In the genomic region with DNA sequence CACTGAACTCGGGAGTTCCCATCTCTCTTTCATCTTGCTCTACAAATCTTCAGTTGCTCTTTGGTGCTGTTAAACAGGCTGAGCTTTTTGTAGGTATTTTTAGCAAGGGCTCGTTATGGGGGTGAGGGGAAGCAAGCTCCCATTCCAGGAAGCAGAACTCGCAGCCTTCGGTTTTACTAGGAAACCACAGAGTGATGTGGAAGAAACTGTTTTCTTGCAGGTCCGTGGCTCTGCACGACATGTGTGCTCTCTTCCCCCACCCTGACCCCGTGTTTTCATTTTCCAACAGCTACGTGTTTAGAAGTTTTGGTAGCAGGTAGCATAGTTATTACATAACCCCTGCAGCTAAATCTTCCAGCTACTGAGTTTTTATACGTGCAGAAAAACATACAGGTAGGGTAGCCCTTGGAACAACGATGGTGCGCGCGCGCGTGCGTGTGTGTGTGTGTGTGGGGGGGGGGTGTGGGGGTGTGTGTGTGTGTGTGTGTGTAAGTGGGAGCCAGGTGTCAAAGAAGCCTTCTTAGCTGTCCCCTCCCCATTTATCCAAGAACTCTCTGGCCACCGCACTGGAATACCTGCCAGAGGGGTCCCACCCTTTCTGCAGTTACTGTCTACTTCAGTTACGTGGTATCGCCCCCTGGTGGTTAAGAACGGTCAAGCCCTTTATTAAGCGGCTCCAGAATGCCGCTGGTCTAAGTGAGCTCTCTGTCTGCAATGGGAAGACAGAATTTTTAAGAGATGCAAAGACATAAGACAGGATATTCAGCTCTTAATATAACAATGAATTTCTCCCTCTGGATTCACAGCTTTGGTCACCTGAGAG, we compare ENCODE assay signal across 8 mouse cellular contexts. TPM values are rescaled to one million over a fixed set of nuclear protein-coding genes. Genes with fewer than 3 reads are reported as not detected.
DNase-seq lines count a peak whose midpoint lies in the region; ATAC-seq lines count a peak whose summit lies in the region.

No protein-coding gene starts in this region.

- H3K9ac ChIP-seq in limb, embryonic 11.5 days (ENCODE audit: low read length): no peak overlapping the region; the same call in 1 of the 2 replicates
- no peak overlapping the region for H3K9ac ChIP-seq in midbrain, embryonic 11.5 days (ENCODE audit: low read length)
- H3K9ac ChIP-seq in stomach, embryonic 14.5 days (replicated peaks; ENCODE audit: low read depth, low read length): no peak overlapping the region

- H3K36me3 ChIP-seq in limb, embryonic 11.5 days (ENCODE audit: control insufficient read depth, insufficient read depth, low read length): no peaks in the 10 kb centered on the region
- no peaks in the 10 kb centered on the region for H3K36me3 ChIP-seq in midbrain, embryonic 11.5 days (ENCODE audit: control insufficient read depth, insufficient read depth, low read length)
- H3K36me3 ChIP-seq in stomach, embryonic 14.5 days (ENCODE audit: control insufficient read depth, insufficient read depth, low read length): no peaks in the 10 kb centered on the region

- no peak overlapping the region; the same call in 1 of the 2 replicates for H3K27ac ChIP-seq in limb, embryonic 11.5 days (replicated peaks; ENCODE audit: low read depth, low read length)
- no peak overlapping the region for H3K27ac ChIP-seq in midbrain, embryonic 11.5 days (ENCODE audit: low read depth, low read length)
- no peak overlapping the region for H3K27ac ChIP-seq in stomach, embryonic 14.5 days (ENCODE audit: low read length)

- peaks cover 25% of the 10 kb centered on the region for H3K4me1 ChIP-seq in limb, embryonic 11.5 days (ENCODE audit: control insufficient read depth, insufficient read depth, low read length)
- no peaks in the 10 kb centered on the region; the same call in none of the 2 replicates for H3K4me1 ChIP-seq in midbrain, embryonic 11.5 days (ENCODE audit: control insufficient read depth, insufficient read depth, low read length)
- H3K4me1 ChIP-seq in stomach, embryonic 14.5 days (ENCODE audit: control insufficient read depth, insufficient read depth, low read length): 0 out of 2 replicates have a peak, but pooled peaks cover 13% of the 10 kb centered on the region

- WGBS in limb, embryonic 11.5 days: 35% methylated on average over 22 of the region's 22 CpGs
- 54% methylated on average over 22 of the region's 22 CpGs for WGBS in midbrain, embryonic 11.5 days
- 46% methylated on average over 22 of the region's 22 CpGs for WGBS in stomach, embryonic 14.5 days

- H3K4me3 ChIP-seq in limb, embryonic 11.5 days (ENCODE audit: low read depth, low read length): no peak overlapping the region
- no peak overlapping the region for H3K4me3 ChIP-seq in midbrain, embryonic 11.5 days (ENCODE audit: low read depth, low read length)
- no peak overlapping the region for H3K4me3 ChIP-seq in stomach, embryonic 14.5 days (ENCODE audit: low read depth, low read length)

- no peaks in the 10 kb centered on the region for H3K9me3 ChIP-seq in limb, embryonic 11.5 days (ENCODE audit: control insufficient read depth, low read length)
- H3K9me3 ChIP-seq in midbrain, embryonic 11.5 days (ENCODE audit: control insufficient read depth, low read length): no peaks in the 10 kb centered on the region
- no peaks in the 10 kb centered on the region for H3K9me3 ChIP-seq in stomach, embryonic 14.5 days (ENCODE audit: control insufficient read depth, low read depth, low read length)

- DNase-seq in right cerebral cortex, adult 18-20 months: peak; percentile 43
- no peak for DNase-seq in right cerebral cortex, postnatal 36 days (ENCODE audit: low spot score in 2 of 2)
- DNase-seq in cerebellum, adult 9-10 months: peak; percentile 39
- peak; percentile 89 for DNase-seq in forelimb bud, embryonic 11.5 days (ENCODE audit: low read depth, low spot score)
- peak; percentile 93 for DNase-seq in induced T-regulatory cell, adult 2 months (ENCODE audit: low read depth)
- peak; percentile 89 for DNase-seq in limb, embryonic 11.5 days (ENCODE audit: low spot score)
- peak; percentile 97 for DNase-seq in midbrain, embryonic 11.5 days (ENCODE audit: low spot score, missing footprints)

- no peak overlapping the region for H3K4me2 ChIP-seq in limb, embryonic 11.5 days (ENCODE audit: low read depth, severe bottlenecking)
- no peak overlapping the region for H3K4me2 ChIP-seq in midbrain, embryonic 11.5 days
- H3K4me2 ChIP-seq in stomach, embryonic 14.5 days (replicated peaks; ENCODE audit: low read depth, low read length): no peak overlapping the region

- no peaks in the 10 kb centered on the region for H3K27me3 ChIP-seq in limb, embryonic 11.5 days (ENCODE audit: control insufficient read depth, insufficient read depth, low read length)
- no peaks in the 10 kb centered on the region; the same call in 1 of the 2 replicates for H3K27me3 ChIP-seq in midbrain, embryonic 11.5 days (ENCODE audit: control insufficient read depth, insufficient read depth, low read length)
- no peaks in the 10 kb centered on the region for H3K27me3 ChIP-seq in stomach, embryonic 14.5 days (ENCODE audit: control insufficient read depth, insufficient read depth, low read length)

- ATAC-seq in limb, embryonic 11.5 days (ENCODE audit: insufficient number of reproducible peaks, low FRiP score, low TSS enrichment, low read depth): peak; percentile 62; the same call in 1 of the 2 replicates
- ATAC-seq in midbrain, embryonic 11.5 days (ENCODE audit: low FRiP score): no peak
- peak; percentile 31; the same call in 1 of the 2 replicates for ATAC-seq in stomach, embryonic 14.5 days (ENCODE audit: insufficient number of reproducible peaks, insufficient read depth, low FRiP score, low read depth)

RNA-seq across cellular contexts. Expression of a gene that starts 15.5 kb away (rescaled TPM):
- 726 and 743 TPM in 2 replicates for polyA plus RNA-seq in limb, embryonic 11.5 days (2014; fragmentation: Nextera tagmentation; extraction: Ambion mirVana)
- polyA plus RNA-seq in midbrain, embryonic 11.5 days (2014; fragmentation: Nextera tagmentation; extraction: Ambion mirVana): 677 and 693 TPM in 2 replicates
- polyA plus RNA-seq in stomach, embryonic 14.5 days (2014; fragmentation: Nextera tagmentation; extraction: Ambion mirVana): 375 and 402 TPM in 2 replicates

RNA-seq across cellular contexts. Expression of a gene that starts 27.1 kb away (rescaled TPM):
- polyA plus RNA-seq in limb, embryonic 11.5 days (2014; fragmentation: Nextera tagmentation; extraction: Ambion mirVana): 0.27 and 0.52 TPM in 2 replicates
- 0.43 and 0.60 TPM in 2 replicates for polyA plus RNA-seq in midbrain, embryonic 11.5 days (2014; fragmentation: Nextera tagmentation; extraction: Ambion mirVana)
- 1.2 and 1.4 TPM in 2 replicates for polyA plus RNA-seq in stomach, embryonic 14.5 days (2014; fragmentation: Nextera tagmentation; extraction: Ambion mirVana)

Comparison
In these comparisons a context has a peak if more than half of its experiments do, and no peak if none do; other contexts are left out.
1. DNase-seq: peak in right cerebral cortex, adult 18-20 months (single experiment), cerebellum, adult 9-10 months (single experiment), forelimb bud, embryonic 11.5 days (single experiment), induced T-regulatory cell, adult 2 months (single experiment), limb, embryonic 11.5 days (single experiment) and midbrain, embryonic 11.5 days (single experiment); none in right cerebral cortex, postnatal 36 days (0 of 2).